Mouse (Mus musculus): ENCODE results near the gene 4931422A03Rik.
A peak's percentile ranks its signal among the peaks of the same experiment; 100 is the strongest.
"Not testable (repeated sequence)": the region's sequence is repeated elsewhere in the genome, so short reads cannot be mapped to it uniquely, and the experiment has no call there.

Gene 4931422A03Rik

GRCm38 (mm10) chr2:104028139-104028723 lies at the start of gene 4931422A03Rik:
4931422A03Rik (minus strand) TSS chr2:104028361.
- no peak for DNase-seq (ENCODE audit: extremely low spot score, low spot score)

DNA sequence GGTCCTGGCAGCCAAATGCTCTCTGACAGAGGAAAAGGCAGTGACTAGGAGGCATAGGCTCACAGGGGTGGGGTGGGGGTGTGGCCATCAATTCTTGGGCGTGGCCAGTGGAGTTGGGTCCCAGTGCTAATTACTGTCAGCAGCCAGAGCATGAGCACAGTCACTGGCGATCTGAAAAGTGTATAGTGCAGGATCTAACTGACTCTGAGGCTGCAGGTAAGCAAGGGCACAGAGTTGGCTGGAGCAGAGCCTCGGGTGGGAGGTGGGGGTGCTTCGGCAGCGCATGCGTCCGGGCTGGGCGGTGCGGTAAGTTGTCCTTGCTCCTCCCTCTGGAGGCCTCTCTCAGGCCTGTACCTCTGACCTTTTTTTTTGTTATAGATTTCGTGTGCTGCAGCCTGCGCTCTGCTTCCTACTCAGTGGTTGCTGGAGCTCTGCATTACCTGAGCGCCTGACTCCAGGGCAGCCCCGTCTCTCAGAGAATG lies 41.6 kb upstream of the 4931422A03Rik start, which contains the start of gene Cd59b:
Cd59b (plus strand) TSS at position 146 of the 482 bp plus-strand sequence.
- peak; percentile 60 for DNase-seq (ENCODE audit: extremely low spot score, low spot score)

- DNase-seq (ENCODE audit: extremely low spot score, low spot score), result not testable (repeated sequence)
Observed at GRCm38 (mm10) chr2:104068450-104068849, 40.3 kb upstream of the 4931422A03Rik start, which contains the start of gene Gm10799. Gm10799 (minus strand) TSS chr2:104068550.

DNA sequence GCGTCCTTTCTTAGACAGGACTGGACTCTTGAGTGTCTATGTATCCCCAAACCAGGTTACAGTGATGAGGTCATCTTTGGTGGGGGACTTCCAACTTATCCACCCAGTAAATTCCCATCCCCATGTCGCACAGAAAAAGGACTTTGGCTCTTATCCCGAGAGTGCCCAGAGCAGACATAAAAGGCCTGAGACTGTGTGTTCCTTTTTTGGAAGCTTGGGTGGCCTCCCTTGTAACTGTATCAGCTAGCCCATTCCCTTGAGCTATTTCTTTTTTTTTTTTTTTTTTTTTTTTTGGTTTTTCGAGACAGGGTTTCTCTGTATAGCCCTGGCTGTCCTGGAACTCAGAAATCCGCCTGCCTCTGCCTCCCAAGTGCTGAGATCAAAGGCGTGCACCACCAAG lies 37.4 kb upstream of the 4931422A03Rik start, which contains the start of gene Gm10912:
Gm10912 (plus strand) TSS at position 301 of the 400 bp plus-strand sequence.
- DNase-seq (ENCODE audit: extremely low spot score, low spot score), result not testable (repeated sequence)

- no peak for DNase-seq (ENCODE audit: extremely low spot score, low spot score)
Observed at GRCm38 (mm10) chr2:104064152-104064551, 36.0 kb upstream of the 4931422A03Rik start.

- no peak for DNase-seq (ENCODE audit: extremely low spot score, low spot score)
Observed at GRCm38 (mm10) chr2:104062665-104063064, 34.5 kb upstream of the 4931422A03Rik start.

DNA sequence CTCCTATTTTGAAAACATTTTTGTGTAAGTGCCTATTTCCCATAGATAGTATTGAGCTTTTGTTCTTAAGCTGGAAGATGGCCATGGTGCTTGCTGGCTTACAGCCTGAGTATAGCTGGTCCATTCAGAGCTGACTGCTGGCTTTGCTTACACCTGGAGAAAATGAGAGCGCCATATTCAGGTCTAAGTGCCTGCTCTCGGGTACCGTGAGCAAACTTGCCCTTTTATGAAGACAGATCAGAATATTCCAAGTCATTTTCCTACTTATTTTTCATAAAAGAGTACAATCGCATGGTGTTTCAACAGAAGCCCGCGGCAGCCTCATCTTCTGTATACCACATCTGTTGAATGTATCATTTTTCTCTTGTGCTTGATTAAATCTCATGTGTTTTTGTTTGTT lies 32.8 kb upstream of the 4931422A03Rik start:
- DNase-seq (ENCODE audit: extremely low spot score, low spot score), result no peak

GRCm38 (mm10) chr2:104059786-104060185 lies 31.6 kb upstream of the 4931422A03Rik start:
- no peak for DNase-seq (ENCODE audit: extremely low spot score, low spot score)

GRCm38 (mm10) chr2:104058954-104059353 lies 30.8 kb upstream of the 4931422A03Rik start:
- DNase-seq (ENCODE audit: extremely low spot score, low spot score), result no peak

GRCm38 (mm10) chr2:104058381-104058780 lies 30.2 kb upstream of the 4931422A03Rik start:
- DNase-seq (ENCODE audit: extremely low spot score, low spot score), result no peak

DNA sequence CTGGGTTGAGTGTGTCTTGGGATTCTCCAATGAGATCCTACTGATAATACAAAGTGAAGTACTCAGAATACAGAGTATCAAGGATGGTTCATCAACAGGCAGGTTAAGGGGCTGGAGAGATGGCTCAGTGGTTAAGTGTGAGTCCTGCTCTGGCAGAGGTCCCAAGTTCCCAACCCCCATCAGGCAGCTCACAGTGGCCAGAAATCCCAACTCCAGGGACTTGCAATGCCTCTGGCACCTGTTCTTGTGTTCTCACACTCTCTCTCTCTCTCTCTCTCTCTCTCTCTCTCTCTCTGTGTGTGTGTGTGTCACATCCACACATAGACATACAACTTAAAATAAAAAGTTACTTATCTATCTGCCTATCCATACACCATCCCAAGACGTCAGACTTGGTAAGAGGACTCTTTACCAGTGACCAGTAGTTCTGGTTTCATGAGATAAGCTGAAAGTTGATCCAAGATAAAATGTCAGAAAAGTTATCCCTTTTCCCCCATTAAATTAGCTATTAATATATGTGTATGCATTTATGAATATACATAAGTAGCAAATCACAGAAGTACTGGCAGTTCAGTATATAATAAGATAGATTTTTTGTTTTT lies 16.4 kb upstream of the 4931422A03Rik start:
- DNase-seq (ENCODE audit: extremely low spot score, low spot score), result no peak

DNA sequence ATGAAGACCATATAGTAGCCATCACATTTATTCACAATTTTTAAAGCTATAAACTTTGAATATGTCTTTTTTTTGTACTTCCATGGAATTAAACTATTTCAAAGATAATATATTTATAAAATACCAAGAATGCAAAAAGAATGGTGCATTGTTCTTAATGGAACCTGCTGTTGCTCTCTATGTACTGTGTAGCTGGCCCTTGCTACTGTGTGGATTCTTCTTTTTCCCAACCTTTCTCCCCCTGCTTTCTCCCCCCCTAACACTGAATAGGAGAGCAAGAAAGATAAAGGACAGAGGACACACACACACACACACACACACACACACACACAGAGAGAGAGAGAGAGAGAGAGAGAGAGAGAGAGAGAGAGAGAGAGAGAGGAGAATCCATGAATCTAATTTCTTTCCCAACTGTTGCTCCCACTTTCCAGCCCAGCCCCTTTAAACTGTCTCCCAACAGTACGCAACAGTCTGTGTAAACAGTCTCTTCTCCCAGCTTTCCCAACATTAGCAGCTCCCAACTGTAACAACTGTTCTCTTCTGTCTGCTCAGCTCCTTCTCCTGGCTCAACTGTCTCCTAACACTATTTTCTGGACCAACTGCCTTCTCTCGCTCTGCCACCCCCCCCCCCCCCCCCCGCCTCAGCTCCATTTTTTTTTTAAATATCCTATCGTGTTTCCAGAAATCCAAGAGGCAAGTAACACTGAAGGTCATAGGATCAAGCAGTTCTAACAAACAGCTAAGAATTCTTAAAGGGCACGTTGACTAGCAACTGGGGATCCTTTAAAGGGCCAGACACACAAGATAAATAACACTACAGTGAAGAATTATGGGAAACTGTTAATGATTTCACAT lies 15.7 kb upstream of the 4931422A03Rik start:
- no peak for DNase-seq (ENCODE audit: extremely low spot score, low spot score)

- DNase-seq (ENCODE audit: extremely low spot score, low spot score), result no peak
Observed at GRCm38 (mm10) chr2:104042766-104043165, 14.6 kb upstream of the 4931422A03Rik start.

DNA sequence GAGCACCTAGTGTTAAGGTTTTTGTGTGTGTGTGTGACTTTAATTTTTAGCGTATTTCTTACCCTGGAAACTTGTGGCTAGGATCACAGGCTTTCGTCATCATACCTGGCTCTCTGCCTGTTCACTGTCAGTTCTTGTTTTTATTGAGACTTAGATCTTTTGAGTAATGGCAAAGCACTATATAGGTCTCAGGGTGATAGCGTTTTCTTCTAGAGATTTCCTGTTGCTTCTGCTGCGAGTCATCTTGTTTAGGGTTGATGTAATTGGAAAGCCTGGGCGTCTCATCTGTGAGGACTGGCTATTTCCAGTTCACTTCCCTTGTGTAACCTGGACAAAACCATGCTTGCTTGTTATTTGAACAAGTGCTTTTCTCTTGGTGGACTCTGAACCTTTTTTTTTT lies 13.5 kb upstream of the 4931422A03Rik start:
- no peak for DNase-seq (ENCODE audit: extremely low spot score, low spot score)

DNA sequence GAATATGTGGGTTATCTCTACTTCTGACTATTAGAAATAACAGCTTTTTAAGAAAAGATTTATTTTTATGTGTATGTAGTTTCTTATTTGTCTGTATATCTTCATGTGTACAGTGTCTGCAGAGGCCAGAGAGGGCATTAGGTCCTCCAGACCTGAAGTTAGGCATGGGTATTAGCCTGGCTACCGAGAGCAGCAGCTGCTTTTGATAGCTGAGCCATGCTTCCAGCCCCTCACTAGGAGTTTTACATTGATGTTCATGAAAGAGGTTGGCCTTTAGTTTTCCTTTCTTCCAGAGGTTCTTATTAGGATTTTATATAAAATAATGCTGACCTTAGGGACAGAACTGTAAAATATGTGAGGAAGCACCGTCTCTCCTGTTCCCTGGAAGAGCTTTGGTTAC lies 10.1 kb upstream of the 4931422A03Rik start:
- no peak for DNase-seq (ENCODE audit: extremely low spot score, low spot score)

- DNase-seq (ENCODE audit: extremely low spot score, low spot score), result no peak
Observed at GRCm38 (mm10) chr2:104036316-104036715, 8.2 kb upstream of the 4931422A03Rik start.

GRCm38 (mm10) chr2:104035595-104035994 lies 7.4 kb upstream of the 4931422A03Rik start:
- no peak for DNase-seq (ENCODE audit: extremely low spot score, low spot score)

GRCm38 (mm10) chr2:104034832-104035472 lies 6.8 kb upstream of the 4931422A03Rik start:
- DNase-seq (ENCODE audit: extremely low spot score, low spot score), result peak; percentile 56

- DNase-seq (ENCODE audit: extremely low spot score, low spot score), result no peak
Observed at GRCm38 (mm10) chr2:104032056-104032455, 3.9 kb upstream of the 4931422A03Rik start.

GRCm38 (mm10) chr2:104030381-104030780 lies 2.2 kb upstream of the 4931422A03Rik start:
- no peak for DNase-seq (ENCODE audit: extremely low spot score, low spot score)

GRCm38 (mm10) chr2:104029074-104029473 lies 913 bp upstream of the 4931422A03Rik start:
- DNase-seq (ENCODE audit: extremely low spot score, low spot score), result no peak

Data from neural tube, embryonic 10.5 days (tissue).